Mouse (Mus musculus) heart, postnatal 0 days (tissue): ENCODE results near the gene Arhgef2. TPM values are rescaled to one million over a fixed set of nuclear protein-coding genes. Genes with fewer than 3 reads are reported as not detected.

Source experiments
- ATAC-seq: fragments of 200-750 bp; cut with Nextera tagmentation; 2 replicates; pipeline ENCODE4 v1.8.0; 2017; ENCODE audit warnings: low read depth, moderate number of reproducible peaks, moderate library complexity; ENCODE audit not compliant: insufficient read depth
- DNase-seq: peaks from one replicate; pipeline ENCODE4 v3.0.0-alpha.2; 2016; ENCODE audit warnings: low spot score
- H3K27ac ChIP-seq: fragments of 300-500 bp; sonication (generic); 2 replicates; pipeline ENCODE4 v1.5.1; 2014; ENCODE audit warnings: low read depth, mild to moderate bottlenecking
- H3K27me3 ChIP-seq: fragments of 300-500 bp; sonication (generic); 2 replicates; pipeline ENCODE4 v1.6.1; 2014; ENCODE audit warnings: low read length, mixed read lengths; ENCODE audit not compliant: control insufficient read depth, insufficient read depth
- H3K36me3 ChIP-seq: fragments of 300-500 bp; sonication (generic); replicated peaks from 2 replicates; pipeline ENCODE4 v1.6.1; 2014; ENCODE audit warnings: low read length, mixed read lengths; ENCODE audit not compliant: control insufficient read depth, insufficient read depth
- H3K4me1 ChIP-seq: fragments of 300-500 bp; sonication (generic); 2 replicates; pipeline ENCODE4 v1.6.1; 2014; ENCODE audit warnings: antibody characterized with exemption; ENCODE audit not compliant: control insufficient read depth, insufficient read depth
- H3K4me2 ChIP-seq: fragments of 300-500 bp; sonication (generic); 2 replicates; pipeline ENCODE4 v1.6.1; 2014; ENCODE audit warnings: low read depth, mild to moderate bottlenecking, low read length, moderate library complexity
- H3K4me3 ChIP-seq: fragments of 300-500 bp; sonication (generic); 2 replicates; pipeline ENCODE4 v1.5.1; 2014; ENCODE audit warnings: low read depth, low read length
- H3K9ac ChIP-seq: fragments of 300-500 bp; sonication (generic); replicated peaks from 2 replicates; pipeline ENCODE4 v1.6.1; 2014; ENCODE audit warnings: low read depth, low read length, mixed read lengths
- H3K9me3 ChIP-seq: fragments of 300-500 bp; sonication (generic); replicated peaks from 2 replicates; pipeline ENCODE4 v1.6.1; 2016; ENCODE audit warnings: low read length; ENCODE audit not compliant: control insufficient read depth
- CTCF ChIP-seq: IDR thresholded peaks from 2 replicates; pipeline ENCODE4 v1.5.1; 2016; ENCODE audit warnings: antibody characterized with exemption, control low read depth, low read depth
- EP300 ChIP-seq: IDR thresholded peaks from 2 replicates; pipeline ENCODE4 v1.6.1; 2016; ENCODE audit warnings: antibody characterized with exemption, low read depth
- WGBS: fragments of 180-500 bp; shearing (Covaris S2); extraction: QIAGEN DNeasy Blood & Tissue Kit; methylation state at CpG from one replicate; pipeline ENCODE4 v1.1.7; 2014; 5-methylcytosine and 5-hydroxymethylcytosine counted together
- polyA plus RNA-seq: library from polyadenylated mRNA; unstranded; fragments of >200 nt; fragmentation: Nextera tagmentation; extraction: Ambion mirVana; gene quantifications from 2 replicates; pipeline ENCODE4 v1.2.1, GENCODE M21; 2015
- total RNA-seq: library from RNA; depleted of rRNA; stranded (reverse); fragments of >200 nt; gene quantifications from 2 replicates; pipeline ENCODE4 v1.2.3, GENCODE M21; 2014; ENCODE audit warnings: low replicate concordance

Gene Arhgef2
- total and polyA plus RNA-seq, 2 experiments from 2014 or later: 56.1 to 146 TPM

GRCm38 (mm10) chr3:88624951-88625350, 19.2 kb downstream of the Arhgef2 start:
- Histone ChIP-seq H3K4me1 (peaks cover 66% of the 10 kb centered on the region), H3K9me3 (no peaks in the 10 kb centered on the region), H3K27me3 (no peaks in the 10 kb centered on the region), H3K4me2 (peak overlapping the region; percentile 74), H3K9ac (peak overlapping the region; percentile 37; the same call in 1 of the 2 replicates), H3K36me3 (peaks cover 14% of the 10 kb centered on the region), H3K27ac (peak overlapping the region; percentile 98), H3K4me3 (peak overlapping the region; percentile 80; the same call in 1 of the 2 replicates)
- 31% methylated on average over 2 of the region's 2 CpGs for WGBS
- DNase-seq: no peak
- TF ChIP-seq EP300: no peak
- no peak for TF ChIP-seq CTCF
- ATAC-seq: no peak

- Histone ChIP-seq H3K9me3 (no peaks in the 10 kb centered on the region), H3K4me1 (peaks cover 66% of the 10 kb centered on the region), H3K27ac (peak overlapping the region; percentile 98; the same call in 1 of the 2 replicates), H3K9ac (no peak overlapping the region), H3K27me3 (no peaks in the 10 kb centered on the region), H3K4me2 (0 out of 2 replicates have a peak overlapping the region, but pooled peaks have one; percentile 74), H3K4me3 (no peak overlapping the region), H3K36me3 (peaks cover 20% of the 10 kb centered on the region)
- ATAC-seq (no peak), DNase-seq (no peak)
- 81% methylated on average over 7 of the region's 7 CpGs for WGBS
- TF ChIP-seq EP300 (no peak), CTCF (no peak)
Measured at GRCm38 (mm10) chr3:88625531-88625930, 19.8 kb downstream of the Arhgef2 start.

DNA sequence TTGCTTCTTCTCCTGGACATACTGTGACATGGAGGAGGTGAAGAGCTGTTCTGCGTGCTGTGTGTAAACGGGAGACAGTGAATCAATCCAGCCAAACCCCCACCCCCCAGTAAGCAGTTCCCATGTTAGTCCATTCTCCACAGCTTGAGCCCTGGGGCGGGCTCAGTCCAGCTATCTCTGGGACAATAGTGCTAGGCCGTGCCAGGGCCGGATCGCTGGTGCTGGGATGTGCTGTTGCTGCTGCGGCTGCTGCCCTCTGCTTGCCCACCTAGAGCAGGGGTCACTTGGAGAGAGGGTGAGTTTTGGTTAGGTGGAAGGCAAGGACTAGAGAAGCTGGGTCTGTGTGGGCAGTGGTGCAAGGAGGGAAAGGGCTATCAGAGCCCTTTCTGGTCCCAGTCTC, 20.6 kb downstream of the Arhgef2 start:
- no peak for TF ChIP-seq CTCF
- no peak for TF ChIP-seq EP300
- Histone ChIP-seq H3K27me3 (no peaks in the 10 kb centered on the region), H3K27ac (peak overlapping the region; percentile 37; the same call in 1 of the 2 replicates), H3K4me3 (no peak overlapping the region), H3K4me2 (no peak overlapping the region; the same call in 1 of the 2 replicates), H3K9ac (no peak overlapping the region), H3K4me1 (peaks cover 71% of the 10 kb centered on the region), H3K36me3 (peaks cover 27% of the 10 kb centered on the region), H3K9me3 (no peaks in the 10 kb centered on the region)
- 36% methylated on average over 7 of the region's 7 CpGs for WGBS
- no peak for DNase-seq
- ATAC-seq: no peak

GRCm38 (mm10) chr3:88627114-88627513, 21.3 kb downstream of the Arhgef2 start:
- TF ChIP-seq CTCF (no peak), EP300 (no peak)
- WGBS: 28% methylated on average over 4 of the region's 4 CpGs
- H3K4me2 ChIP-seq: no peak overlapping the region
- ATAC-seq: no peak
- H3K36me3 ChIP-seq: peaks cover 34% of the 10 kb centered on the region
- no peaks in the 10 kb centered on the region for H3K27me3 ChIP-seq
- no peak overlapping the region for H3K27ac ChIP-seq
- peaks cover 79% of the 10 kb centered on the region for H3K4me1 ChIP-seq
- no peaks in the 10 kb centered on the region for H3K9me3 ChIP-seq
- no peak overlapping the region for H3K4me3 ChIP-seq
- DNase-seq: no peak
- no peak overlapping the region for H3K9ac ChIP-seq

DNA sequence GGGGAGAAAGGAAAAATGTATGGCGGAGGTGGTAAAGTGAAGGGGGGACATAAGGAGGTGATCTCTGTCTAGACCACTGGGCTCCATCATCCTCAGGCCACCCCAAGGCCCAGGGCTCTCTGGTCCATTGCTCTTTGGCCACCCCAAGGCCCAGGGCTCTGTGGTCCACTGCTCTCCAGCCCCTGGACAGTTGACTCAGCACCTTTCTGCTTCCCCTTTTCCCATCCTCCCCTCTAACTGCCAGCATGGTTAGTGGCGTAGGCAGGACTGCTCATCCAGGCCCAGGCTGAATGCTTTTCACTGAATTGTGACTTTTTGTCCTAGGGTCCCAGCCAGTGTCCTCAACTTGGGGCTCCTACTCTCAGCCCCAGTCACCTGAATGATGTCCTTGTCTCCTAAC, 21.8 kb downstream of the Arhgef2 start:
- Histone ChIP-seq H3K9ac (no peak overlapping the region), H3K36me3 (peaks cover 39% of the 10 kb centered on the region), H3K4me1 (peaks cover 79% of the 10 kb centered on the region), H3K9me3 (no peaks in the 10 kb centered on the region), H3K27me3 (no peaks in the 10 kb centered on the region), H3K27ac (no peak overlapping the region), H3K4me2 (no peak overlapping the region), H3K4me3 (no peak overlapping the region)
- DNase-seq: no peak
- TF ChIP-seq CTCF: no peak
- no peak for TF ChIP-seq EP300
- ATAC-seq: no peak
- 74% methylated on average over 2 of the region's 2 CpGs for WGBS

- 47% methylated on average over 3 of the region's 4 CpGs for WGBS
Measured at GRCm38 (mm10) chr3:88628766-88629165, 23.0 kb downstream of the Arhgef2 start.

More at GRCm38 (mm10) chr3:88628766-88629165, 23.0 kb downstream of the Arhgef2 start:
- H3K9ac ChIP-seq: no peak overlapping the region
- no peaks in the 10 kb centered on the region for H3K9me3 ChIP-seq
- TF ChIP-seq CTCF (no peak), EP300 (no peak)
- peaks cover 51% of the 10 kb centered on the region for H3K36me3 ChIP-seq
- no peaks in the 10 kb centered on the region for H3K27me3 ChIP-seq
- no peak overlapping the region for H3K4me3 ChIP-seq
- H3K4me1 ChIP-seq: peaks cover 74% of the 10 kb centered on the region
- no peak overlapping the region for H3K4me2 ChIP-seq
- peak overlapping the region; percentile 18; the same call in 1 of the 2 replicates for H3K27ac ChIP-seq
- no peak for DNase-seq
- no peak for ATAC-seq
